Mouse (Mus musculus): ENCODE measurements around the gene Tbx4.

Tbx4 gene

GRCm38 (mm10) chr11:85910133-85910532 lies 23.9 kb downstream of the Tbx4 start:
- peak in 1 of 2 experiments; percentile 45 for DNase-seq

GRCm38 (mm10) chr11:85913506-85913905 lies 27.3 kb downstream of the Tbx4 start:
- DNase-seq: peak; percentile 48 to 71

- DNase-seq: peak in 1 of 2 experiments; percentile 51
Observed at GRCm38 (mm10) chr11:85917091-85917992, 31.1 kb downstream of the Tbx4 start.

GRCm38 (mm10) chr11:85917993-85918325 lies 31.7 kb downstream of the Tbx4 start:
- peak in 1 of 2 experiments; percentile 39 for DNase-seq

- no peak for DNase-seq
Observed at GRCm38 (mm10) chr11:85918388-85918940, 32.2 kb downstream of the Tbx4 start.

GRCm38 (mm10) chr11:85925294-85925743 lies 39.1 kb downstream of the Tbx4 start:
- DNase-seq: peak; percentile 43 to 57

GRCm38 (mm10) chr11:85926287-85926764 lies 40.1 kb downstream of the Tbx4 start:
- no peak for DNase-seq

- DNase-seq: no peak
Observed at GRCm38 (mm10) chr11:85928106-85928505, 41.9 kb downstream of the Tbx4 start.

- DNase-seq: no peak
Observed at GRCm38 (mm10) chr11:85929651-85930050, 43.4 kb downstream of the Tbx4 start.

- DNase-seq: peak in 1 of 2 experiments; percentile 38
Observed at GRCm38 (mm10) chr11:85941785-85942570, 55.8 kb downstream of the Tbx4 start.

GRCm38 (mm10) chr11:85948765-85949164 lies 62.5 kb downstream of the Tbx4 start:
- peak in 1 of 2 experiments; percentile 34 for DNase-seq

GRCm38 (mm10) chr11:85949749-85950148 lies 63.5 kb downstream of the Tbx4 start:
- DNase-seq: no peak

GRCm38 (mm10) chr11:85952538-85952937 lies 66.3 kb downstream of the Tbx4 start:
- DNase-seq: no peak

GRCm38 (mm10) chr11:85955611-85956010 lies 69.4 kb downstream of the Tbx4 start:
- no peak for DNase-seq

GRCm38 (mm10) chr11:85956422-85956821 lies 70.2 kb downstream of the Tbx4 start:
- no peak for DNase-seq

- DNase-seq: no peak
Observed at GRCm38 (mm10) chr11:85956950-85957778, 70.9 kb downstream of the Tbx4 start.

- DNase-seq: no peak
Observed at GRCm38 (mm10) chr11:85959837-85960236, 73.6 kb downstream of the Tbx4 start.

- no peak for DNase-seq
Observed at GRCm38 (mm10) chr11:85960273-85960672, 74.1 kb downstream of the Tbx4 start.

GRCm38 (mm10) chr11:85961498-85961897 lies 75.3 kb downstream of the Tbx4 start:
- DNase-seq: no peak
